Mouse (Mus musculus): ENCODE results near the gene Yaf2. TPM values are rescaled to one million over a fixed set of nuclear protein-coding genes. Genes with fewer than 3 reads are reported as not detected.
A peak's percentile ranks its signal among the peaks of the same experiment; 100 is the strongest.
"Not testable (repeated sequence)": the region's sequence is repeated elsewhere in the genome, so short reads cannot be mapped to it uniquely, and the experiment has no call there.

The Yaf2 gene
- polyA plus RNA-seq (2015; fragmentation: Nextera tagmentation; extraction: Ambion mirVana): 44.7 and 46.7 TPM in 2 replicates

- Histone ChIP-seq H3K36me3 (ENCODE audit: control insufficient read depth, insufficient read depth, low read length) (no peaks in the 10 kb centered on the region), H3K27ac (replicated peaks) (peak within 1 kb of the TSS; percentile 96), H3K9me3 (ENCODE audit: control insufficient read depth, low read length) (no peaks in the 10 kb centered on the region), H3K4me2 (replicated peaks; ENCODE audit: low read depth) (peak within 1 kb of the TSS; percentile 79), H3K9ac (ENCODE audit: low read length) (peak within 1 kb of the TSS; percentile 87), H3K4me1 (replicated peaks; ENCODE audit: control insufficient read depth, insufficient read depth) (no peaks in the 10 kb centered on the region), H3K4me3 (ENCODE audit: low read depth, low read length) (peak within 1 kb of the TSS; percentile 72), H3K27me3 (ENCODE audit: control insufficient read depth, insufficient read depth, low read length) (no peaks in the 10 kb centered on the region)
- TF ChIP-seq CTCF (IDR thresholded peaks at IDR 0.05; ENCODE audit: low read depth) (no peak), EP300 (optimal IDR thresholded peaks at IDR 0.05) (no peak)
- ATAC-seq (ENCODE audit: low FRiP score, low TSS enrichment): peak; percentile 96
- 0% methylated on average over 56 of the region's 73 CpGs for WGBS
- peak; percentile 90 for DNase-seq (ENCODE audit: low spot score)
Measured at GRCm38 (mm10) chr15:93336925-93337761, at the start of gene Yaf2. Yaf2 (minus strand) TSS chr15:93336935.

DNA sequence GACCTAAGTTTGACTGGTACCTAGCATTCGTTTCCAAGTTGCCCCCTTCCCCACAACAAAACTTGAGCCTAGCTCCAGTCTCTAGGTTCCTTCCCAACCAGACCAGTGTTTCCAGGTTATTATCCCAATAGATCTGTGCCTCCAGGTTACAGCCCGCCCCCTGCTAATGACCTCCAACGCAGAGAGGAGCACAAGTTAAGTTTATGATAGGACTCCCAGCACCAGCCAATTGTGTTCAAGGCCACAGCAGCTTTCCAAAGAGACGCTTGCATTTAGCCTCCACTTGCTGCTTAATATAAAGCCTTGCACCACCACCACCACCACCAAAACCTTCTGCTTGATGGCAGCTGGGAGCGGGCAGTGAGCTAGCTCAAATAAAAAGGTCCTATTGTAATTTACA lies 44.6 kb upstream of the Yaf2 start:
- DNase-seq (ENCODE audit: low spot score) (no peak), ATAC-seq (ENCODE audit: low FRiP score, low TSS enrichment) (no peak)
- H3K9me3 ChIP-seq (ENCODE audit: control insufficient read depth, low read length): no peaks in the 10 kb centered on the region
- H3K36me3 ChIP-seq (ENCODE audit: control insufficient read depth, insufficient read depth, low read length): peaks cover 3% of the 10 kb centered on the region; the same call in 1 of the 2 replicates
- no peak overlapping the region for H3K27ac ChIP-seq (replicated peaks)
- no peak for TF ChIP-seq CTCF (IDR thresholded peaks at IDR 0.05; ENCODE audit: low read depth)
- no peak for TF ChIP-seq EP300 (optimal IDR thresholded peaks at IDR 0.05)
- no peaks in the 10 kb centered on the region for H3K27me3 ChIP-seq (ENCODE audit: control insufficient read depth, insufficient read depth, low read length)
- no peaks in the 10 kb centered on the region for H3K4me1 ChIP-seq (replicated peaks; ENCODE audit: control insufficient read depth, insufficient read depth)
- H3K9ac ChIP-seq (ENCODE audit: low read length): no peak overlapping the region
- 62% methylated on average over 5 of the region's 5 CpGs for WGBS
- H3K4me2 ChIP-seq (replicated peaks; ENCODE audit: low read depth): no peak overlapping the region
- H3K4me3 ChIP-seq (ENCODE audit: low read depth, low read length): no peak overlapping the region

DNA sequence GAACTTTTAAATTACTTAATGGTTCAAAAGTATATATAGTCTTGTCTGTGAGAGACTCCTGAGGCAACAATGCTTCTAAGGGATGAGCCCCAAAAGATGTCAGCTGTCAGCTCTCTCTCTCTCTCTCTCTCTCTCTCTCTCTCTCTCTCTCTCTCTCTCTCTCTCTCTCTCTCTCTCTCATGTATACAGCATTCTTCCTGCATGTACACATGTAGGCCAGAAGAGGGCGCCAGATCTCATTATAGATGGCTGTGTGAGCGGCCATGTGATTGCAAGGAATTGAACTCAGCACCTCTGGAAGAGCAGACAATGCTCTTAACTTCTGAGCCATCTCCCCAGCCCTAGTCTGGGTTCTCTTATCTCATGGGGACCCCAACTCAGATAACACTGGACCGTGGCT lies 42.4 kb upstream of the Yaf2 start:
- no peak for ATAC-seq (ENCODE audit: low FRiP score, low TSS enrichment)
- WGBS: 73% methylated on average over 3 of the region's 3 CpGs

GRCm38 (mm10) chr15:93375696-93376095 lies 39.0 kb upstream of the Yaf2 start:
- Histone ChIP-seq H3K27me3 (ENCODE audit: control insufficient read depth, insufficient read depth, low read length) (no peaks in the 10 kb centered on the region), H3K4me2 (replicated peaks; ENCODE audit: low read depth) (no peak overlapping the region), H3K9ac (ENCODE audit: low read length) (no peak overlapping the region), H3K9me3 (ENCODE audit: control insufficient read depth, low read length) (no peaks in the 10 kb centered on the region), H3K36me3 (ENCODE audit: control insufficient read depth, insufficient read depth, low read length) (no peaks in the 10 kb centered on the region), H3K4me3 (ENCODE audit: low read depth, low read length) (no peak overlapping the region), H3K27ac (replicated peaks) (no peak overlapping the region), H3K4me1 (replicated peaks; ENCODE audit: control insufficient read depth, insufficient read depth) (no peaks in the 10 kb centered on the region)
- no peak for DNase-seq (ENCODE audit: low spot score)
- WGBS: 82% methylated on average over 5 of the region's 5 CpGs
- ATAC-seq (ENCODE audit: low FRiP score, low TSS enrichment): no peak
- no peak for TF ChIP-seq EP300 (optimal IDR thresholded peaks at IDR 0.05)
- TF ChIP-seq CTCF (IDR thresholded peaks at IDR 0.05; ENCODE audit: low read depth): no peak

More for the DNA sequence above, 42.4 kb upstream of the Yaf2 start:
- Histone ChIP-seq H3K36me3 (ENCODE audit: control insufficient read depth, insufficient read depth, low read length) (no peaks in the 10 kb centered on the region), H3K9me3 (ENCODE audit: control insufficient read depth, low read length) (no peaks in the 10 kb centered on the region), H3K4me2 (replicated peaks; ENCODE audit: low read depth) (no peak overlapping the region), H3K27me3 (ENCODE audit: control insufficient read depth, insufficient read depth, low read length) (no peaks in the 10 kb centered on the region), H3K4me3 (ENCODE audit: low read depth, low read length) (no peak overlapping the region), H3K27ac (replicated peaks) (no peak overlapping the region), H3K9ac (ENCODE audit: low read length) (no peak overlapping the region), H3K4me1 (replicated peaks; ENCODE audit: control insufficient read depth, insufficient read depth) (no peaks in the 10 kb centered on the region)
- DNase-seq (ENCODE audit: low spot score): no peak
- TF ChIP-seq CTCF (IDR thresholded peaks at IDR 0.05; ENCODE audit: low read depth) (peak; percentile 64), EP300 (optimal IDR thresholded peaks at IDR 0.05) (no peak)

- H3K9me3 ChIP-seq (ENCODE audit: control insufficient read depth, low read length); H3K4me2 ChIP-seq (replicated peaks; ENCODE audit: low read depth); ATAC-seq (ENCODE audit: low FRiP score, low TSS enrichment); H3K27me3 ChIP-seq (ENCODE audit: control insufficient read depth, insufficient read depth, low read length); H3K4me1 ChIP-seq (replicated peaks; ENCODE audit: control insufficient read depth, insufficient read depth); H3K9ac ChIP-seq (ENCODE audit: low read length); DNase-seq (ENCODE audit: low spot score); H3K4me3 ChIP-seq (ENCODE audit: low read depth, low read length); H3K36me3 ChIP-seq (ENCODE audit: control insufficient read depth, insufficient read depth, low read length); H3K27ac ChIP-seq (replicated peaks): not testable (repeated sequence)
Measured at GRCm38 (mm10) chr15:93372525-93373119, 35.9 kb upstream of the Yaf2 start.

DNA sequence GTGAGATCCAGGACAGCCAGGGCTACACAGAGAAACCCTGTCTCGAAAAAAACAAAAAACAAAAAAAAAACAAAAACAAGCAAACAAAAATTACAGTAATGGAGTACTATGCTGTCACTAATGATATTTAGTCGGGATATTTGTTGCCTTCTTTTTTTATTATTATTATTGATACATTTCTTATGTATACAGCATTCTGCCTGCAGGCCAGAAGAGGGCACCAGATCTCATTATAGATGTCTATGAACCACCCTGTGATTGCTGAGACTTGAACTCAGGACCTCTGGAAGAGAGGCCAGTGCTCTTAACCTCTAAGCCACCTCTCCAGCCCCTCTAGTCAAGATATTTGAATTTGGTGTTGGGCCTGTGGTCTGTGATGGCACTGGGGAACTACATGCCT lies 35.1 kb upstream of the Yaf2 start:
- Histone ChIP-seq H3K4me2 (replicated peaks; ENCODE audit: low read depth) (no peak overlapping the region), H3K4me1 (replicated peaks; ENCODE audit: control insufficient read depth, insufficient read depth) (no peaks in the 10 kb centered on the region), H3K36me3 (ENCODE audit: control insufficient read depth, insufficient read depth, low read length) (no peaks in the 10 kb centered on the region), H3K4me3 (ENCODE audit: low read depth, low read length) (no peak overlapping the region), H3K27ac (replicated peaks) (no peak overlapping the region), H3K27me3 (ENCODE audit: control insufficient read depth, insufficient read depth, low read length) (no peaks in the 10 kb centered on the region), H3K9ac (ENCODE audit: low read length) (no peak overlapping the region), H3K9me3 (ENCODE audit: control insufficient read depth, low read length) (no peaks in the 10 kb centered on the region)
- ATAC-seq (ENCODE audit: low FRiP score, low TSS enrichment): no peak
- WGBS: 85% methylated on average over 2 of the region's 2 CpGs
- DNase-seq (ENCODE audit: low spot score): no peak
- TF ChIP-seq CTCF (IDR thresholded peaks at IDR 0.05; ENCODE audit: low read depth): peak; percentile 46
- TF ChIP-seq EP300 (optimal IDR thresholded peaks at IDR 0.05): no peak

Data from stomach, postnatal 0 days (tissue).